In genomic region chr13:34465456-34465855, GRCm38 (mm10) we compare ENCODE assay signal across 15 mouse cellular contexts.
"Had no signal": no experiment of that assay in that cellular context is flagged by ENCODE, and none has a peak within 500 bp of the region (broad histone marks: within the 10 kb centered on the region; RNA-seq: fewer than 3 reads in every experiment).

No protein-coding gene starts in this region.

- H3K4me3 ChIP-seq: limb, embryonic 15.5 days; midbrain, embryonic 12.5 days; neural tube, embryonic 13.5 days had no signal

- ATAC-seq: midbrain, embryonic 16.5 days had no signal

- H3K27ac ChIP-seq: kidney, postnatal 0 days; midbrain, embryonic 12.5 days; neural tube, embryonic 13.5 days had no signal

- H3K36me3 ChIP-seq: limb, embryonic 15.5 days; midbrain, embryonic 12.5 days; neural tube, embryonic 13.5 days had no signal

- H3K9ac ChIP-seq: limb, embryonic 15.5 days; lung, embryonic 14.5 days; midbrain, embryonic 12.5 days; neural tube, embryonic 13.5 days had no signal

- H3K9me3 ChIP-seq: limb, embryonic 15.5 days; midbrain, embryonic 12.5 days; neural tube, embryonic 13.5 days had no signal

- H3K27me3 ChIP-seq: limb, embryonic 15.5 days; midbrain, embryonic 12.5 days; neural tube, embryonic 13.5 days had no signal

- DNase-seq: kidney, adult 11 months; layer of hippocampus, adult 9-11 months; layer of hippocampus, postnatal 36 days; lung, postnatal 14 days; retina, postnatal 1 day; right cerebral cortex, postnatal 4 days; spleen, adult 18-20 months; thymus, adult 18-20 months; thymus, postnatal 14 days had no signal

- H3K4me2 ChIP-seq: limb, embryonic 15.5 days; lung, embryonic 14.5 days; midbrain, embryonic 12.5 days; neural tube, embryonic 13.5 days had no signal
